Mouse (Mus musculus): ENCODE results near the gene Irx3. TPM values are rescaled to one million over a fixed set of nuclear protein-coding genes. Genes with fewer than 3 reads are reported as not detected.

The Irx3 gene
- total RNA-seq, 2 experiments from 2014 or later: 1.4 to 4.2 TPM

DNA sequence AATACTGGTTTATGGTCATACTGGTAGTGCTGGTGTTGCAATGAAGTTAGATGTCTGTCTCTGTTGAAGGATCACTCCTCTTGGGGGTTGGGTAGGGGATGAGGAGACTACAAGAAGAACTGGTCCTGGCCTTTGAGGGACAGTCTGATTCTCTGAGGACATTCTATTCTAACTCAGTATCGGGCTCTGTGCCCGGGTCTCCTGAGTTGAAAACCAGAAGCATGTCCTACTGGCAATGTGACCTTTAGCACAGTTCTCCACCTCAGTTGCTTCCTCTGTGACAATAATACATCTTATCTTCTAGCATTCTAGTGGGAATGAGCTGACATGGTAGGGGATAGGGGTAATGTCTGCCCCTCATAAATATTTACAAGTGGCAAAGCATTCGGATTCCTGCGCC lies 12.2 kb upstream of the Irx3 start:
- H3K27ac ChIP-seq: no peak overlapping the region
- DNase-seq: no peak
- intact Hi-C loops (cut with DNase I): no loop called here
- no peak overlapping the region for H3K4me3 ChIP-seq
- TF ChIP-seq CTCF (IDR thresholded peaks at IDR 0.05): no peak

DNA sequence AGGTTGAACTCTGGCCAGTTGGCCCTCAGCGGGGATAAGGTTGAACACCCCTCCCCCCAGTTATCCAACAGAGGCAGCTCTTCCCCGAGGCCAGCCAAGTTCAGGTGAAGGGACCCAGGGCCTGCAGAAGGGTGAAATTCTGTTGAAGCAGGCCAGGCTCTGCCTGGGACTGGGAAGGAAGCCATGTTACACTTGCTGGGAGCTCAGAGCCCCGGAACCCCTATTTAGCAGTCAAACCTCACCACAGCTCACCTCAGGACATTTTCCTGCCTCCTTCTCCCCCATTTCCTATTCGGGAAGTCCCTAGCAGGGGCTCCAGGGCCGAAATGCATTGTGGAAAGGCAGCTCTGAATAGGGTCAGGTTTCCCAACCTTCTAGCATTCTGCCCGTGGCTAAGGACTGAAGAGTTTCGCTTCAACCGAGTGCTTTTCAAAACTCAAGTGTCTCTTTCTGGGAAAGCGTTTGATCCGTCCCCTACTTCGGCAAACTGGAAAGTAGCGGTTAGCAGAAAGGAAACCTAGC lies 4.9 kb upstream of the Irx3 start:
- Histone ChIP-seq H3K4me3 (no peak overlapping the region), H3K27ac (no peak overlapping the region)
- no peak for DNase-seq
- no peak for TF ChIP-seq CTCF (IDR thresholded peaks at IDR 0.05)
- intact Hi-C loops (cut with DNase I): no loop called here

GRCm38 (mm10) chr8:91806084-91806719 lies 4.3 kb upstream of the Irx3 start:
- no peak overlapping the region for H3K27ac ChIP-seq
- H3K4me3 ChIP-seq: no peak overlapping the region
- TF ChIP-seq CTCF (IDR thresholded peaks at IDR 0.05): no peak
- DNase-seq: no peak
- intact Hi-C loops (cut with DNase I): no loop called here

DNA sequence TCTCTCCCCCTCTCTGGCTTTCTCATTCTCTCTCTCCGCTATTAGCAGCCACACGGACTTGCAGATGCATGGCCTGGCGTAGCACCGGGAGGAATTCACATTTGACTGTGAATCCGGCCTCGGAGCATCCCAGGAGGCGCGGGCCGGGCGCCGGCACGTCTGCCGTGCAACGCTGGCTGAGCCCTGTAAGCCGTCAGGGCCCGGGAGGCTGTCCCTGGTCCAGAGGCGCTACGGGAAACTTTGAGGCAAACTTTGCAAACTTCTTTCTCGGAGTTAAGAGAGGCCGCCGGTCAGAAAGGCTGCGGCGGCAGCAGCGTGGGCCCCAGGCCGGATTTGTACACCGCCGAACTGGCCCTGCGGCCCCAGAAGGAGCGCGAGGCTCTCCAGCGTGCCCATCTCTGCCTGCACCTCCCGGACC lies 3.4 kb upstream of the Irx3 start:
- intact Hi-C loops (cut with DNase I): no loop called here
- Histone ChIP-seq H3K4me3 (peak overlapping the region; percentile 58), H3K27ac (no peak overlapping the region)
- TF ChIP-seq CTCF (IDR thresholded peaks at IDR 0.05): no peak
- DNase-seq: peak; percentile 46

GRCm38 (mm10) chr8:91804403-91805253 lies 2.8 kb upstream of the Irx3 start:
- no peak overlapping the region for H3K27ac ChIP-seq
- intact Hi-C loops (cut with DNase I): no loop called here
- DNase-seq: no peak
- H3K4me3 ChIP-seq: peak overlapping the region; percentile 58
- no peak for TF ChIP-seq CTCF (IDR thresholded peaks at IDR 0.05)

- Histone ChIP-seq H3K27ac (no peak overlapping the region), H3K4me3 (no peak overlapping the region)
- no peak for TF ChIP-seq CTCF (IDR thresholded peaks at IDR 0.05)
- DNase-seq: no peak
- intact Hi-C loops (cut with DNase I): no loop called here
These were observed 1.9 kb upstream of the Irx3 start for GRCm38 (mm10) chr8:91803515-91804402.

- intact Hi-C loops (cut with DNase I): no loop called here
- Histone ChIP-seq H3K27ac (no peak overlapping the region; the same call in 1 of the 2 replicates), H3K4me3 (peak overlapping the region; percentile 73)
- TF ChIP-seq CTCF (IDR thresholded peaks at IDR 0.05): no peak
- no peak for DNase-seq
These were observed 795 bp upstream of the Irx3 start for GRCm38 (mm10) chr8:91802401-91803322.

GRCm38 (mm10) chr8:91801241-91801811 lies 541 bp downstream of the Irx3 start:
- no peak for TF ChIP-seq CTCF (IDR thresholded peaks at IDR 0.05)
- intact Hi-C loops (cut with DNase I): no loop called here
- peak; percentile 78 for DNase-seq
- Histone ChIP-seq H3K27ac (peak overlapping the region; percentile 81), H3K4me3 (peak overlapping the region; percentile 73)

DNA sequence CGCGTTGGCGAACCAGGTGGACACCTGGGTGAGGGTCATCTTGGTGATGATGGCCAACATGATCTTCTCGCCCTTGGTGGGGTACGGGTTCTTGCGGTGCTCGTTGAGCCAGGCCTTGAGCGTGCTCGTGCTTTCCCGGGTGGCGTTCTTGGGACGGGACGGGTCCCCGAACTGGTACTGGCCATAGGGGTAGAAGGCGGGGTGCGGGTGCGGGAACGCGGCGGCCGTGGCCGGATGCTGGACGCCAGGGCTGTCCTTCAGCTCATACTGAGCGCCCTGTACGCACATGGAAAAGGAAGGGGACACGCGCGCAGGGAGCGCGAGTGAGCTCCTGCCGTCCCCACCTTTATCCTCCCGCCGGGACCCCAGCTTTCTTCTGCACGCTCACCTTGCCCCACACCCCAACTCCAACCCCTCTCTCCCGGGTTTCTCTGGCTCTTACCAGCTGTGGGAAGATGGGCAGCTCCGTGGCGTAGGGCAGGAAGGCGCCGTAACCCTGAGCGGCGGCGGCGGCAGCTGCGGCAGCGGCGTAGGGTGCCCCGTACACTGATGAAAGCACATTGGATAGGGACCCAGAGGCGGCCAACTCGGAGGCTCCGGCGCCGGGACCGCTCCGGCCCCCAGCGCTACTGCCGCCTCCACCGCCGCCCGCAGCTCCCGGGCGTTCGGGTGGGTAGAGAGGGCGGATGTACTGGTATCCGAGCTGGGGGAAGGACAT lies 1.2 kb downstream of the Irx3 start:
- intact Hi-C loops (cut with DNase I): no loop called here
- Histone ChIP-seq H3K27ac (peak overlapping the region; percentile 81), H3K4me3 (peak overlapping the region; percentile 73)
- TF ChIP-seq CTCF (IDR thresholded peaks at IDR 0.05): no peak
- peak; percentile 56 for DNase-seq

DNA sequence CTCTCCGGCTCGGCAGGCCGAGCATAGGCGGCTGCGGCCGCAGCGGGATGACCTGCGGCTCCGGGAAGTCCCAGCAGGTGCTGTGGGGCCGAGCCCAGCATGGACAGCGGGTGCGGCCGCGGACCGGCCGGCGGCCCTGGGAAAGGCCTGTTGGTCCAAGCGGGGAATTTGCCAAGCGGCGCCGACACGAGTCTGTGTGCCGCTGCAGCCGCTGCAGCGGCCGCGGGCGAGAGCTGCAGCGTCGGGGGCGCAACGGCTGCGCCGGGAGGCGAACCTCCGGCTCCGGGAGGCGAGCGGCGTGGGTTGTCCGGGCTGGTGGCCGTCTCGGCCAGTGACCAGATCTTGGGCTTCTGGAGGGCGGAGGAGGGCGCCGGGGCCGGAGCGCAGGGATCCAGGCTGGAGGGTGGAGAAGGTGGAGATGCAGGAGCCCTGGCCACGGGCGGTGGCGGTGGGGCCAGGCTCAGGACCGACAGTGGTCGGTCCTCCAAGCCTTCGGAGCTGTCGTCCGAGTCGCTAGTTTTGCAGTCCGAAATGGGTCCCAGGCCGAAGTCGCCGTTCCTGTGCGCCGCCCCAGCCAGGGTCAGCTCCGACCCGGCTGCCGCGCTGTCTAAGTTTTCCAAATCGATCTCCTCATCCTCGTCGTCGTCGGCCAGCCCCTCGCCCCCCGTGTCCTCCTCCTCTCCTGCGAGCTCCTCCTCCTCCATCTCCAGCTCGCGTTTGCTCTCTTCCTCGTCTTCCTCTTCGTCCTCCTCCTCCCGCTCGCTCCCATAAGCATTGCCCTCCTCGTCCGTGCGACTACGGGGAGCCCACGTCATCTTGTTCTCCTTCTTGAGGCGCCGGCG lies 2.0 kb downstream of the Irx3 start:
- Histone ChIP-seq H3K4me3 (peak overlapping the region; percentile 73), H3K27ac (peak overlapping the region; percentile 81; the same call in 1 of the 2 replicates)
- TF ChIP-seq CTCF (IDR thresholded peaks at IDR 0.05): no peak
- DNase-seq: peak; percentile 64
- intact Hi-C loops (cut with DNase I): loop anchor here (2.0 to 5.0 kb wide), 5 partner anchors 212 to 555 kb away; no protein-coding TSS in a partner anchor
